Mouse (Mus musculus) embryonic facial prominence, embryonic 12.5 days (tissue): ENCODE results near the gene Rln3. TPM values are rescaled to one million over a fixed set of nuclear protein-coding genes. Genes with fewer than 3 reads are reported as not detected.

Experiments
- ATAC-seq: fragments of 200-750 bp; cut with Nextera tagmentation; 2 replicates; pipeline ENCODE4 v1.8.0; 2017; ENCODE audit not compliant: insufficient number of reproducible peaks, insufficient read depth, low FRiP score, low TSS enrichment
- H3K27ac ChIP-seq: fragments of 300-500 bp; sonication (generic); 2 replicates; pipeline ENCODE4 v1.5.1; 2016; ENCODE audit warnings: mild to moderate bottlenecking
- H3K27me3 ChIP-seq: fragments of 300-500 bp; sonication (generic); 2 replicates; pipeline ENCODE4 v1.6.1; 2016; ENCODE audit warnings: mild to moderate bottlenecking, moderate library complexity
- H3K36me3 ChIP-seq: fragments of 300-500 bp; sonication (generic); 2 replicates; pipeline ENCODE4 v1.6.1; 2016; ENCODE audit warnings: mild to moderate bottlenecking
- H3K4me1 ChIP-seq: fragments of 300-500 bp; sonication (generic); 2 replicates; pipeline ENCODE4 v1.6.1; 2016
- H3K4me2 ChIP-seq: fragments of 300-500 bp; sonication (generic); replicated peaks from 2 replicates; pipeline ENCODE4 v1.6.1; 2016; ENCODE audit warnings: mild to moderate bottlenecking, moderate library complexity
- H3K4me3 ChIP-seq: fragments of 300-500 bp; sonication (generic); 2 replicates; pipeline ENCODE4 v1.5.1; 2016; ENCODE audit warnings: mild to moderate bottlenecking
- H3K9ac ChIP-seq: fragments of 300-500 bp; sonication (generic); 2 replicates; pipeline ENCODE4 v1.6.1; 2016; ENCODE audit warnings: mild to moderate bottlenecking, moderate library complexity
- H3K9me3 ChIP-seq: fragments of 300-500 bp; sonication (generic); 2 replicates; pipeline ENCODE4 v1.6.1; 2016; ENCODE audit warnings: mild to moderate bottlenecking, moderate library complexity
- WGBS: fragments of 180-500 bp; shearing (Covaris S2); methylation state at CpG from one replicate; pipeline ENCODE4 v1.1.7; 2016; 5-methylcytosine and 5-hydroxymethylcytosine counted together
- polyA plus RNA-seq: library from polyadenylated mRNA; unstranded; fragments of >200 nt; fragmentation: Nextera tagmentation; extraction: Ambion mirVana; gene quantifications from 2 replicates; pipeline ENCODE4 v1.2.1, GENCODE M21; 2016

Rln3 gene
- polyA plus RNA-seq, 1 experiment from 2014 or later, result not detected

DNA sequence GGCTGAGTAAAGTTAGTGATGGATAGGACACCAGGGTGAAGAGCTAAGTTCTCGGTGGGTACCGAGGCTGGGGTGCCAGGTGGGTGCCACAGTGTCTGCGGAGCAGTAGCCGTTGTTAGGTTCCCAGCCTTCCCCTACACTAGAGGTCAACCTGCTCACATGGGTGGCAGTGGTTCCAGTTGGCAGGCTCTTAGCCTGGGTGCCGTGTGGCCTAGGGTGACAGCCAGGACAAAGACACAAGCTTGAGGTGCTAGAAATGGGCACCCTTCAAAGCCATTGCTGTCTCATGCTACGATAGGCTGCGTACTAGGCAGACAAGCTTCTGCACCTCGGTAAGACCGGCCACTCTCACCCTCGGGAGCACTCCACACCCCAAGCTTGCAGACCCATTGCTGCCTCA lies 27.5 kb upstream of the Rln3 start:
- Histone ChIP-seq H3K4me3 (no peak overlapping the region), H3K4me2 (no peak overlapping the region), H3K9me3 (no peaks in the 10 kb centered on the region), H3K36me3 (peaks cover 19% of the 10 kb centered on the region), H3K27ac (no peak overlapping the region), H3K9ac (no peak overlapping the region), H3K4me1 (peaks cover 38% of the 10 kb centered on the region), H3K27me3 (no peaks in the 10 kb centered on the region)
- ATAC-seq, result no peak
- 90% methylated on average over 10 of the region's 10 CpGs for WGBS

DNA sequence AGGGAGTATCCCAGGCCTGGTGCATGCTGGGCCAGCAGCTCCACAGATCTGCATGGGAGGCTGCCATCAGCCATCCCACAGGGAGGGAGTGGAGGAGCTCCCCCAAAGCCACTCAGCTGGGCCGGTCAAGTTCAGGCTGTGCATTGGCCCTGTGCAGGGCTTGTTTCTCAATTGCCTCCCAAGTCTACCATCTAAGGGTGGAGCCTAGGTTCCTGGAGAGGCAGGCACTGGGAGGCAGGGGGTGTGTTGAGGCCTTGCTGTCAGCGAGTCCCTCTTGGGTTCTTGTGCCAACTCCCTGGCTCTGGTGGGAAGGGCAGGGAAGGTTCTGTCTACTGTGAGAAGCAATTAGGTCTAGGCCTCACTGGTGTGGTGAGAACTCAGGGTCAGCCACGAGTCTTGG lies 27.1 kb upstream of the Rln3 start:
- peaks cover 37% of the 10 kb centered on the region for H3K4me1 ChIP-seq
- WGBS, result 83% methylated on average over 3 of the region's 3 CpGs
- no peaks in the 10 kb centered on the region for H3K27me3 ChIP-seq
- ATAC-seq, result no peak
- no peak overlapping the region for H3K9ac ChIP-seq
- no peak overlapping the region for H3K4me3 ChIP-seq
- H3K9me3 ChIP-seq, result no peaks in the 10 kb centered on the region
- no peak overlapping the region for H3K27ac ChIP-seq
- H3K4me2 ChIP-seq, result no peak overlapping the region
- H3K36me3 ChIP-seq, result peaks cover 17% of the 10 kb centered on the region

DNA sequence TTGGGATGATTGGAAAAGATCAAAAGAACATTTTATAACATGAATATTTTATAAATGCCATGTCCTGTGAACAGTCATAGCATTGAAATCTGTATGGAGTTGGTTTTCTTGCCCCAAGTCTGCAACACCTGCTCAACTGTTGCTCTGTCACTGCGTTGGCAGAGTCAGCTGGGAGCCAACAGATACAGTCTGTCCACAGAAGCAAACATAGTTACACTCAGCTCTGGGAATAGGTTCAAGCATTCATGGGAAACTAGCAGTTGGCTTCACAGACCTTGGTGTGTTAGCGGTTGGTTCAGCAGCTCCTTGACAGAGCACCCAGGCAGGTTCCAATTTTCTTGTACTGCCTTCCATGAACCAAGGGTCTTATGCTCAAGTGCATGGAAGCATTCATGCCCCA lies 25.9 kb upstream of the Rln3 start:
- Histone ChIP-seq H3K4me3 (no peak overlapping the region), H3K4me1 (peaks cover 31% of the 10 kb centered on the region), H3K4me2 (no peak overlapping the region), H3K27me3 (no peaks in the 10 kb centered on the region), H3K9ac (no peak overlapping the region), H3K9me3 (no peaks in the 10 kb centered on the region), H3K27ac (no peak overlapping the region), H3K36me3 (peaks cover 11% of the 10 kb centered on the region)
- WGBS, result 88% methylated on average over 2 of the region's 2 CpGs
- ATAC-seq, result no peak

DNA sequence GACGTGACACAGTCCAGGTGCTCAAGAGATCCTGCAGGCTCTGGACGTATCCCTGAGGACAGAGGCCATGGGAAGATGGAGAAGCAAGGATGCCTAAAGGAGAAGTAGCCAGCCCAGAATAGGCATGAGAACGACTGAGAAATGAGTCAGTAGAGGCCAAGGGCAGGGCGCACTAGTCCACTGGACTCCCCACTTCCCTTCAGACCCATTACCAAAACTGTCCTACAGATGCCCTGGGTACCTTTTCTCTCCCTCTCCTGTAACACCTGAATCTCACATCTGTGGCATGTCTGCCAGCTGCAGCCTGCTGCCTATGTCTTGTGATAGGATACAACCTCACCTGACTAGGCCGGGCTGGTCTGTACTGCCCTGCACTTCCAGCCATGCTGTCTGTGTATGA lies 25.4 kb upstream of the Rln3 start:
- H3K9ac ChIP-seq, result no peak overlapping the region
- no peak for ATAC-seq
- H3K4me2 ChIP-seq, result no peak overlapping the region
- no peak overlapping the region for H3K4me3 ChIP-seq
- 80% methylated on average over 5 of the region's 5 CpGs for WGBS
- no peak overlapping the region for H3K27ac ChIP-seq
- no peaks in the 10 kb centered on the region for H3K9me3 ChIP-seq
- peaks cover 10% of the 10 kb centered on the region for H3K36me3 ChIP-seq
- peaks cover 31% of the 10 kb centered on the region for H3K4me1 ChIP-seq
- H3K27me3 ChIP-seq, result no peaks in the 10 kb centered on the region

DNA sequence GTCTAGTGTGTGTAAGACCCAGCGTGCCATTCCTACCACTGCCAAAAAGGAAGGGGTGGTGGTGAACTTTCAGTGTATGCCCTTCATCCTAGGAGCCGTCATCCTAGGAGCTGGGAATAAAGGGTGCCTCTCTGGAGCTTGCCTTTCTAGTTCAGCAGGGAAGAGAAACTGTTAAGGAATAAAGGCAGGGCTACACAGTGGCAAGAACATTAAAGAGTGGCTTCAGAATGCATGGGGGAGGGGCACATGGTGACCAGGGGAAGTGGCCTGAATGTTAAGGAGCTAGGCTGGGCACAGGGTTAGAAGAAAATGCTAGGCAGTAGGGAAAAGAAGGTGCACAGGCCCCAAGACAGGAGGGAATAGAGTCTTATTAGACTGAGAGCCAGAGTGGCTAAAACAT lies 24.9 kb upstream of the Rln3 start:
- ATAC-seq, result no peak
- 61% methylated on average over 2 of the region's 2 CpGs for WGBS
- Histone ChIP-seq H3K9ac (no peak overlapping the region), H3K4me3 (no peak overlapping the region), H3K36me3 (peaks cover 5% of the 10 kb centered on the region; the same call in 1 of the 2 replicates), H3K27ac (no peak overlapping the region), H3K4me2 (no peak overlapping the region), H3K9me3 (no peaks in the 10 kb centered on the region), H3K4me1 (peaks cover 31% of the 10 kb centered on the region), H3K27me3 (no peaks in the 10 kb centered on the region)

DNA sequence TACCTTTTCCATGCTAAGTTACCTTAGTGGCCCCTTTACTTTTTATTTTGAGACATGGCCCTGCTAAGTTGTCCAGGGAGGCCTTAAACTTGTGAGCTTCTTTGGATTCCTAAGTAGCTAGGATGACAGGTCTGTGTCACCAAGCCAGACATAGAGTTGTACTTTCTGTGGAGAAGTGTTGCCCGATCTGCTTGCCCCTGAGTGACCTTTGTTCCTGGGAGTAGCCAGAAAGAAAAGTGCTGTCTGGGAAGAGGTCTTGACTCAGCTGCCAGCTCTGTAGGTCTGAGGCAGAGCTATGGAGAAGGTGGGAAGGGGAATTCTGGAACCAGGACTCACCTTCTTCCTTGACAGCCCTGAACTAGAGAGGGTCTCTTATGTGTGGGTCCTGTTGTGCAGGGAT lies 24.4 kb upstream of the Rln3 start:
- Histone ChIP-seq H3K36me3 (no peaks in the 10 kb centered on the region), H3K27ac (no peak overlapping the region), H3K9me3 (no peaks in the 10 kb centered on the region), H3K4me2 (no peak overlapping the region), H3K4me3 (no peak overlapping the region), H3K4me1 (peaks cover 31% of the 10 kb centered on the region), H3K9ac (no peak overlapping the region), H3K27me3 (no peaks in the 10 kb centered on the region)
- no peak for ATAC-seq
- 39% methylated on average over 1 of the region's 1 CpGs for WGBS

DNA sequence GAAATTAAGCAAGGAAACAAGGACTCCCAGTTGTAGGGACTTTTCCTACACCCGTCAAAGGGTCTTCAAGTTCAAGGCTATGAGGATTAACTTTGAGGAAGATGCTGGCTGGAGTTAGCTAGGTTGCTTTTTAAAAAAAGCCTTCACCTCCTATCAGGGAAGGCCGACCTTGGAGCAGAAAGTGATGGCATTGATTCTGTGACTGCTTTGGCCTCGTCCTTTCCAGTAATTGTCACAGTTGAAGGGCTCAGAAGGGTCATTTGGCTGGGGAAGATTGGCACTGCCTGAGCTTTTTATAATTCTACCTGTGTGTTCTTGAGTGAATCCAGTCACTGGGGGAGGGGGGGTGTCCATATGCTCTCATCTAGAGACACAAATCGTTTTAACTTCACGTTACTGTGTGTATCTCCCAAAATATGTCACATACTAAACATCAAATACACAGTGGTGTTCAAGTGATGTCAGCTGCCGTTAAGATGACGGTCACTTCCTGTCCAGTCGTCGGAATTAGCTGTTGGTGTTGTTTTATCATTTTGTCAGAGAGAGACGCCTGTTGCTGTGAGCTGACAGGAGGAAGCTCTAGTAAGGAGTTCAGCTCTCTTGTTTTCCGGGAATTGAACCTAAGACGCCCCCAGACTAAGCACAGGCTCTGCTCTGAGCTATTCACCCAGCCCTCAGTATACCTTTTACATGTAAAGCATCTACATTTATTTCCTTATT lies 23.7 kb upstream of the Rln3 start:
- no peak overlapping the region for H3K9ac ChIP-seq
- H3K27ac ChIP-seq, result no peak overlapping the region
- H3K27me3 ChIP-seq, result no peaks in the 10 kb centered on the region
- peak overlapping the region; percentile 48; the same call in 1 of the 2 replicates for H3K4me2 ChIP-seq
- H3K4me1 ChIP-seq, result peaks cover 31% of the 10 kb centered on the region
- ATAC-seq, result no peak
- H3K9me3 ChIP-seq, result no peaks in the 10 kb centered on the region
- H3K4me3 ChIP-seq, result no peak overlapping the region
- WGBS, result 60% methylated on average over 12 of the region's 12 CpGs
- no peaks in the 10 kb centered on the region for H3K36me3 ChIP-seq

DNA sequence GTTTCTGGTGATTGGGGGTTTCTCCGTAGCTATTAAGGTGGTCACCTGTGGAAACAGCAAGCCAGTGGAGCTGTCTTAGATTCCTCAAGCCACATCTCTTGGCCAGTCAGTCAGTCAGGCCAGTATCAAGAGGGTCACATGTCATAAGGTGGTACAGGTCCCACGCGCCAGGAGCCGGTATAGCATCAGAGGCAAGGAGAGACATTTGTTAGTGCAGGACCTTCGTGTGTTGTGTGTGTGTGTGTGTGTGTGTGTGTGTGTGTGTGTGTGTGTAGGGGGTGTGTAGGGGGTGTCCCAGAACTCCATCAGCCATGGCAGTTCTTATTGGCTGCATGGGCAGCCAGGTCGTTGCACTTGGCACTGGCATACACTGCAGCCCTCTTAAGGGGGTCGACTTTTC lies 23.1 kb upstream of the Rln3 start:
- peak overlapping the region; percentile 84 for H3K4me3 ChIP-seq
- WGBS, result 91% methylated on average over 7 of the region's 7 CpGs

DNA sequence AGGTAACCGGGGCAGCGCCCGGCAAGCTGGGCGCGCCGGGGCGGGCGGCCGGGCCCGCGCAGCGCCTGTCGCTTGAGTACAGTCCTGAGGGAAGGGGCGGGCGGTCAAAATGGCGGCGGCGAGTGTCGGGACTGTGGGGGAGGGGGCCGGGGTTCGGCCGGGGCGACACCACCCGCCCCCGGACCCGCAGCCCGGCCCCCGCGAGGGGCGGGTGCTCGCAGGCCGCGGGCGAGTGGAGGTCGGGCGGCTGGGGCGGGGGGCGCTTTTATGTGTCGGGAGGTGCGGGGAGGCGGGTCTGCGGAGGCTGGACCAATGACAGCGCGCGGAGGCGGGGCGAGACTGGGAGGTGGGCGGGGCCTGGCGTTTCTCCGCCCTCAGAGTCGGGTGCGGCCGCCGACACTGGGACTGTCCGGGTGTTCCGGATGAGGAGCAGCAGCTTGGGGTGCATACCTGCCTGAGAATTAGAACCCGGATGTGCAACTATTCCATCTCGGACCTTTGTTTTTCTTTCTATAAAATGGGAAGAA lies 22.3 kb upstream of the Rln3 start:
- Histone ChIP-seq H3K36me3 (no peaks in the 10 kb centered on the region), H3K4me3 (peak overlapping the region; percentile 84), H3K9ac (peak overlapping the region; percentile 88), H3K4me2 (peak overlapping the region; percentile 48), H3K4me1 (peaks cover 24% of the 10 kb centered on the region), H3K27ac (peak overlapping the region; percentile 94), H3K9me3 (no peaks in the 10 kb centered on the region), H3K27me3 (no peaks in the 10 kb centered on the region)
- ATAC-seq, result peak; percentile 53
- WGBS, result 1% methylated on average over 51 of the region's 58 CpGs

More for the DNA sequence above, 23.1 kb upstream of the Rln3 start:
- Histone ChIP-seq H3K27ac (no peak overlapping the region), H3K9me3 (no peaks in the 10 kb centered on the region), H3K36me3 (no peaks in the 10 kb centered on the region), H3K4me2 (peak overlapping the region; percentile 48), H3K4me1 (peaks cover 27% of the 10 kb centered on the region), H3K27me3 (no peaks in the 10 kb centered on the region), H3K9ac (no peak overlapping the region)
- ATAC-seq, result no peak

DNA sequence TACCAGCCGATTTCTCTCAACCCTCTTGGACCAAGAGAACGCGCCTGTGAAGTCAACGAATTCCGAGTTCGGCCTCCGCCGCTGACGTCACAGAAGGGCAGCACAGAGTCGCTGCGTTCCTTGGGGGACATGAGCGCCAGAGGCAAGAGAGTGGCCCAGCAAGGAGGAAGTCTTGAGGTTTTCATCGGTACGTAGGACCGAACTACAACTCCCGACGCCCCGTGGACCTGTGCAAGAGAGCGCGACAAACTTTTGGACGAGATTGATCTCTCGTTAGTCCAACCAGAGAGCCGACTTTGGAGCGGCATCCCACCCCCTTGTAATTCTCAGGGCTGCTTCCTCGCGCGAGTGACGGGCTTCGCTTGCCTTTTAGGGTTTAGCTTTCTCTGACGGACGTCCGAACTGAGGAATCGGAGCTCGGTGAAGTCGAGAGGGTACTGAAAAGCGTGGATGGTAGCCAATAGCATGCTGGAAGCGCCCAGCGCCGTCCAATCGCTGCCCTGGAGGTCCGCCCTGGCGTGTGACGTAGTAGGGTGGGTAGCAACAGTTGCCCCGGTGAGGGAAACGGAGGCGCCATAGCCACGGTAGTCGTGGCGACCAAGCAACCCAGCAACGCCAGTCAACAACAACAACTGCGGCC lies 21.6 kb upstream of the Rln3 start, which contains the start of gene Rfx1:
Gene Rfx1 (plus strand): TSS at position 544 of the 640 bp plus-strand sequence.
- WGBS, result under 1% methylated on average over 51 of the region's 51 CpGs
- ATAC-seq, result peak; percentile 98
- H3K36me3 ChIP-seq, result no peaks in the 10 kb centered on the region
- no peaks in the 10 kb centered on the region for H3K9me3 ChIP-seq
- H3K27me3 ChIP-seq, result no peaks in the 10 kb centered on the region
- peak within 1 kb of the TSS; percentile 84 for H3K4me3 ChIP-seq
- H3K4me1 ChIP-seq, result peaks cover 18% of the 10 kb centered on the region
- H3K9ac ChIP-seq, result peak within 1 kb of the TSS; percentile 88
- H3K4me2 ChIP-seq, result peak within 1 kb of the TSS; percentile 67
- H3K27ac ChIP-seq, result peak within 1 kb of the TSS; percentile 94

DNA sequence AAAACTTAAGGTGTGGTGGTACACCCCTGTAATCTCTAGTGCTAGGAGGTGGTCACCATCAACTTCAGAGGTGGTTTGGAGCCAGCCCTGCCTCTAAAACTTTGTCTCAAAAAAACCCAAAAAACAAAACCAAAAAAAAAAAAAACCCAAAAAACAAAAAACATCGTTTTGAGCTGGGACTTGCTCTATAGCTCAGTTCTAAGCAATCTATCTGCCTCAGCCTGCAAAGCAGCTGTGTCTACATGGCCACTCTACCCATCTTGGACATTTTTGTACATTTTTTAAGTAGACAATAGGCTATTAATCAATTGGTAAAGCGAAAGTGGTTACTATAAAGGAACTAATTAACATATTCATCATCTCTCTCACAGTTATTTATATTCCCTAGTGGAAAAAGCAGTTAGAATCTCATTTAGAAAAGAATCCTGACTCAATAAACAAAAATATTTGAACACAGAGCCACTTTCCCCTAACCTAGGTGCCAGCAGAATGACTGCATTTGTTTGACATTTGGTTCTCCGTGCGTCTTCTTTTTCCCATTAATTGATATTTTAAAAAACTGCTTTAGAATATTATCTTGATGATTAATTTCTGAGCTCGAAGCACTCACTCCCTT lies 20.8 kb upstream of the Rln3 start:
- Histone ChIP-seq H3K27ac (peak overlapping the region; percentile 61), H3K27me3 (no peaks in the 10 kb centered on the region), H3K9me3 (no peaks in the 10 kb centered on the region), H3K9ac (peak overlapping the region; percentile 56), H3K36me3 (no peaks in the 10 kb centered on the region), H3K4me2 (peak overlapping the region; percentile 67), H3K4me1 (peaks cover 18% of the 10 kb centered on the region), H3K4me3 (peak overlapping the region; percentile 84)
- ATAC-seq, result no peak
- WGBS, result 35% methylated on average over 5 of the region's 5 CpGs
